Mouse (Mus musculus): ENCODE data around the gene Wnk2.

Wnk2 gene

GRCm38 (mm10) chr13:49143323-49143722, 4.5 kb downstream of the Wnk2 start:
- no peak for DNase-seq (ENCODE audit: low read depth, low spot score)

GRCm38 (mm10) chr13:49142396-49142795, 5.4 kb downstream of the Wnk2 start:
- DNase-seq (ENCODE audit: low read depth, low spot score), result no peak

DNA sequence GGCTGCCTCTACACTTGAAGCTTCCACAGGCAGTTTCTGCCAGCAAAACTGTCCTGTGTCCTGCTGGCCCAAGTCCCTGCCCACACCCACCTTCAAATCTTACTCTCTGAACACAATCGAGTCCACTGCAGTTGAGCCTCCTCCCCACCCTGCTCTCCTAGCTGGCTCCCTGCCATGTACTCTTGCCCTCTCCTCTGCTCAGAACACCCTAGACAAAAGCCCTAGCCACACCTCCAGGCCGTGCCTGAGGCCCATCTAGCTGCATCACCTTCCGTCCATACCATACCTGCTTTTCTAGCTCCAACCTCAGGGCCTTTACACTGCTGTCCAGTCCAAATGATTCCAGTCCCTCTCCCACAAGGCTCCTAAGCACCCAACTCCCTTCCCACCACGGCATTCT, 7.2 kb downstream of the Wnk2 start:
- no peak for DNase-seq (ENCODE audit: low read depth, low spot score)

DNA sequence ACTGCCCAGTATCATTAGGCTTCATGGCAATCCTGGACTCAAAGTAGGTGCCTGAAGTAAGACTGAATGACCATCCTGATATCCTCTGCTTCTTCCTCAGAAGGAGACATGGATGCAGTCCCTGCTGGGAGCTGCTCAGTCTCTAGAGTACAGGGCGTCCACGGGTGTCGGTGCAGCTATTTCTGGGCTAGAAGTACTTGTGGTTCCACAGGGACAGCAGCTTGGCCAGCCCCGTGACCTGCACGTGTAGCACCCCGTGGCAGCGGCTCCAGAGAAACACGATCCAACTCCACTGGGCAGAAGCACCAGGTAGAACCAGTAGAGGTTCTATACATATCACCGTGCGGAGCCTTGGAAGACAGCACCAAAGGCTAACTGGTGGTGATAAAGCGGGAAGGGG, 13.3 kb downstream of the Wnk2 start:
- no peak for DNase-seq (ENCODE audit: low read depth, low spot score)

DNA sequence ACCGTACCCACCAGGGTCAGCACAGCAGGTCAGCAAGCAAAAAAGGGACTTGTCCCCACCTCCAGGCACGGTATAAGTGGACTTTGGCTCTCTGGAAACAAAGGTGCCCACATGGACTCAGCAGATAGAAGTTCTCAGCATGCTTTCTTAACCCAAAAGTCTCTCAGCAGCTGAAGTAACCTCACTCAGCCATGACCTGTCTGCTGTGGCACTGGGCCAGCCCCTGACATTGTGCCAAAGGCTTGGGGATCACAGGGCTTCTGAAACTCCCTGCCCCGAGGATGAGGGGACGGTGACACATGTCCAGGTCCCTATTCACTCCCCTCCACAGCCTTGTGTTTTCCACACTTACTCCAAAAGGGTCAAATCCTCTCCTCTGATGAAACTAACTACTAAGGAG, 14.7 kb downstream of the Wnk2 start:
- no peak for DNase-seq (ENCODE audit: low read depth, low spot score)

DNA sequence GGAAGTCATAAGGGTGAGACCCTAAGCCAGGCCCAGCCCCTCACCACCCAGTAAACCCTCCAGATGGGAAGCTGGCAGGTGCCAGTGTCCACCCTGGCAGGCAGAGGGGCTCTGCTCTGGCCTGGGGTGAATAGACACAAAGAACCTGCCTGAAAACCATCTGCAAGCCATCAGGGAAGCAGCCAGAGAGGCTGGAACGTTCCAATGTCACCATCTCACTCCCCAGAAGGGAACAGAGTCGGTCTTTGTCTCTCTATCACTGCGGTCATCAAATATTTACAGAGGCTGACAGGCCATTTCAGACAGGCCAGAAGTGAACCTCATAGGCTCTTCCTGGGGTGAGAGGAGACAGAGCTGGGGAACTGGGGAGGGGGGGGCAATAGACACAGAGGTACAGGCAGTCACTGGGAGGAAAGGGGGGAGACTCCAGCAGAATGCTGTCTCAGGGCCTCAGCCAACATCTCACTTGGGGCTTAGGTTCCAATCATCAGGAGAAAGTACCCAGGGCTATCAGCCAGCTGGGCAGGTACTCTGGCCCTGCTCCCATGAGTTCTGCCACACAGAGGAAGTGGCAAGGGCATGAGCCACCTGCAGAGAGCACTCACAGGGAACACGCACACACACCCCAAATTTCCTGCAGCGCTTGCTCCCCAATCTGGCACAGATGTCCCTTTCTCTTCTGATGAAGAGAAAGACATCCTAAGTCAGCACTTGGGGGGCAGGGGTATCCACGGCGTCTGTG, 15.7 kb downstream of the Wnk2 start:
- no peak for DNase-seq (ENCODE audit: low read depth, low spot score)

DNA sequence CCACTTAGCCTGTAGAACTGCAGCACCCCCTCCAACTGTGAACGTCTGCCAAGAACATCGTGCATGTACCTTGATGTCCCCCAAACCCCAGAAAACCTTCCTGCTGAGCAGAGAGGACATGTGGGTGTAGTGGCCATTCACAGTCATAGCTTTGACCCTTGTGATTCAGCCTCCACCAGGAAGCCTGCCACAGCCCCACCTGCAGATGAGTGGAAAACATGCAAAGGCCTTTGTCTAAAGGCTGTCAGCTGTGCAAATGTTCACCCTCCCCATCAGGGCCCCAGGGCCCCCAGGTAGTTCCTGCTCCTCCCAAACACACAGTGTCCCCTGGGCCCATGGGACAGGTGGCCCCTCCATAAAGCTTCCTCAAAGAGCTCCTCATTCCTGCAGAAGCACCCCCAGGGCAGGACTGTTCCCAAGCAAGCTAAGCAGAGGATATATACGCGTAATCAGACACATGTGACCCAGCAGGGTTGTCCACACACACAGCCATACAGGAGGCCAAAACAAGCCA, 16.4 kb downstream of the Wnk2 start:
- DNase-seq (ENCODE audit: low read depth, low spot score), result no peak

DNA sequence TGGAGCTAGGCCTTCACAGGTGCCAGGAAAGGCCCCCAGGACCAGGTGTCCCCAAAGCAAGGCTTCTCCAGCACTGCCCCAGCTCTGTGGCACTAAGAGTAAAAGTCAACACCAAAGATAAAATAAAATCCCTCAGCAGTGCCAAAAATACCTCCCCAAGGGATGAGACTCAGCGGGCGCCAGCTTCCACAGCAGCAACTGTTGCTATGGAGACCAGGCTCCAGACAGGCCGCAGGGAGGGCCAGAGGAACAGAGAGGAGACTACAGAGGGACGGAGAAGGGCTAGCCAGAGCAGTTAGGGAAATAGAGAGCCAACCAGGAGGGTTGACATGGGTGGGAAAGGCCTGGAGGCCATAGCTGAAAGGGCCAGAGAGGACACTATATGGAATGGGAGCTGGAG, 18.0 kb downstream of the Wnk2 start:
- peak; percentile 67 for DNase-seq (ENCODE audit: low read depth, low spot score)

DNA sequence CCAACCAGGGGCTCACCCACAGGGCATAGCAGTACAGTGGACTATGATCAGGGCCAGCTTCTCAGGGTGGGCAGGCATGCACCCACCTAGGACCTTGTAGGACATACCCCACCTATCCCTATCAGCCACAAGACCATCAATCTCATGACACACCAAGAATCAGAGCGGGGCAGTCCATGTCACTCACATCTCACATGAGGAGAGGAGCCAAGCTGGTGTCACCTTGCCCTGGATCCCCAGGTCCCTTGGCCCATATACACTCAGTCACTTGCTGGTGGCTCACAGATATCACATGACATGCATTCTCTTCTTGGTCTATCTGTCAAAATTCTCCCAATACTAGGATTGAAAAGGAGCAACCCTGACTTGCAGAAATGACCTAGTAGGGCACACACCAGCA, 18.7 kb downstream of the Wnk2 start:
- DNase-seq (ENCODE audit: low read depth, low spot score), result no peak

DNA sequence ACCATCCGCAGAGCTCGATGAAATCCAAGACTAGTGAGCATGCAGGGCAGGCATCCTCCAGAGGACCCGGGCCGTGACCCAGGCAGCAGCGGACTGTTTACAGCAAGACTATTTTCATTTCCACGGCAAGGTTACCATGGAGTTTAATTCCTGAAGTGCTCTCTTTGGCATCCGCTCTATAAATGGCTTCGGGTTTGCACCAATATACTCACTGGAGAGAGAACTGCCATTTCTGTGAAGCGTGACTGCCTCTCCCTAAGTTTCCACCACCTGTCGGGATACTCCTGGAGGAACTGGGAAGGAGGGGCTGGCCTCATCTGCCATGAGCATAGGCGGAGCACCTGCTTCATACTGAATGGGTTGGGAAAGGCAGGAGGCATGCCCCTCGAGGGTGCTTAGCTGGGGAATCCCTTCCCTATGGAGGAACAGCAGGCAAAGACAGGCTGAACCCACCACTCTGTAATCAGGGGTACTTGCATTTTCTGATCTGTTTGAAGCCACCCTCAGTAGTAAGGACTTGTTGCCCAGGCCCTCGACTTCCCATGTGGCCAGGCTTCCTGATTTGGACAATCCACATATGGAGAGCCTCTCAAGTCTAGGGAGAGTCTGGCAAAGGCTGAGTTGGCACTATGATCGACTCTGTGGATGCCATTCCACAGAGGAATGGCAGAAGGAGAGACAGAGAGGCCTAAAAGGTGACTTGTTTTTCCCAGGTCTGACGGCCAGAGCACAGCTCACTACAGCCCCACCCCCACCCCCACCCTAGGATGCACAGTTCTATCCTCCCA, 19.8 kb downstream of the Wnk2 start:
- peak; percentile 64 for DNase-seq (ENCODE audit: low read depth, low spot score)

DNA sequence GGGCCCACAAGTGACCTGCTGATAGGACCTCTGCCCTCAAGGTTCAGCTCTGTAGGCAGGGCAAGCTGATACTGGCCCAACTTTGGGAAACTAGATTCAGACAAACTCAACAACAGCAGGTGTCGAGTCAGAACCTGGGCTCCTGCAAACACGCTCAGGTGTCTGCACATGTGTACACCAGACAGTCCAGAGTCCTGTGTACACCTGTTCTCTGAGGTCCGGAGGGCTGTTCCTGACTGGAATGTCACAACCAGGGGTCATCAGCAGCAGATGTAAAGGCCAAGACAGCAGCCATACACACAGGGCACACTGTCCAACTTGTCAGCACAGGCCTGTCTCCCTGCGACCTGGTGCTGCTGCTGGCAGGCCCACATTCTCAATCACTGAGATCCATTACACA, 25.7 kb downstream of the Wnk2 start:
- no peak for DNase-seq (ENCODE audit: low read depth, low spot score)

DNA sequence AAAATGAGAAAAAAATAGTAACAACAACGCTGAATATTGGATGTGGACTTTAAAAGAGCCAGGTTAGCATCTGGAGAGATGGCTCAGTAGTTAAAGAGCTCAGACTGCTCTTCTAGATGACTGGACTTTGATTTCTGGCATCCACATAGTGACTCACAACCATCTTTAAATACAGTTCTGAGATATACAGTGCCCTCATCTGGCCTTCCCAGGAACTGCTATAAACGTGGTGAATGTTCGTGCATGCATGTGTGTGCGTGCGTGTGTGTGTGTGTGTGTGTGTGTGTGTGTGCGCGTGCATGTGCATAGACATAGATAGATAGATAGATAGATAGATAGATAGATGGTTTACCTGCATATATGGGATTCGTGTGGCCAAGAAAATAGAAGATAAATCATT, 30.3 kb downstream of the Wnk2 start:
- no peak for DNase-seq (ENCODE audit: low read depth, low spot score)

- DNase-seq (ENCODE audit: low read depth, low spot score), result no peak
Observed at GRCm38 (mm10) chr13:49114921-49115320, 32.9 kb downstream of the Wnk2 start.

GRCm38 (mm10) chr13:49114116-49114515, 33.7 kb downstream of the Wnk2 start:
- no peak for DNase-seq (ENCODE audit: low read depth, low spot score)

DNA sequence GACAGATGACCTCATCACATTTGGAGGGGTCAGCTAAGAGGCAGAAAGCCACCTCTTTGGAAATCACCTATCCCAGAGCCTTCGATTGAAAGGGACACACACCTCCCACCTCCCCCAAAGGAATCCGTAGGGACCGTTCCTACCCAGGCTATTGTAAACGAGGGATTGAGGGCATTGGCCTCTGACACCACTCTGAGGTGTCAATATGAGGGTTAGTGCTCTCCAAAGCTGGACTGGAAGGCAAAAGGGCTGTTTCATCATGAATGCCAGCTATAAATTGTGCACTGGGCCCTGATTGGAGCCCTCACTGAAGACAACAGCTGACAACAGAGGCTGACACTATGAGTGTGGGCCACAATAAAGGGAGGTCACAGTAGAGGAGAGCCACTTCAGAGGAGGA, 34.5 kb downstream of the Wnk2 start:
- no peak for DNase-seq (ENCODE audit: low read depth, low spot score)

DNA sequence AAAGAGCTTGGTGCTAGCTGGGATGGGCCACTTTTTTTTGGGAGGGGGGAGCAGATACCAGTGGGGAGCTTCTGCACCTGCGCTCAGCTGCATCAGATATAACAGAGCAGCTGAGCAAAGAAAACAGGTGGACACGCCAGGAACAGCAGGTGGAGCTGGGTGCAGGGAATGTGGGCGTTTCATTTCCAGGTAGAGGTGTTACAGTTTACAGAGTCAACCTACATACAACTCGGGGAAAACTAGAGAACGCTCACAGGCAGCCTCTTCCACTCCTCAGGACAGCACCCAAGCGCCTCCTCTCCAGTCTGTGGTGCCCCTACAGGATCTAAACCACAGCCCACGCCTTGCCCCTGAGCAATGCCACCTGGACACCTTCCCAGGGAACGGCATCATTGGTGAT, 35.2 kb downstream of the Wnk2 start:
- no peak for DNase-seq (ENCODE audit: low read depth, low spot score)

DNA sequence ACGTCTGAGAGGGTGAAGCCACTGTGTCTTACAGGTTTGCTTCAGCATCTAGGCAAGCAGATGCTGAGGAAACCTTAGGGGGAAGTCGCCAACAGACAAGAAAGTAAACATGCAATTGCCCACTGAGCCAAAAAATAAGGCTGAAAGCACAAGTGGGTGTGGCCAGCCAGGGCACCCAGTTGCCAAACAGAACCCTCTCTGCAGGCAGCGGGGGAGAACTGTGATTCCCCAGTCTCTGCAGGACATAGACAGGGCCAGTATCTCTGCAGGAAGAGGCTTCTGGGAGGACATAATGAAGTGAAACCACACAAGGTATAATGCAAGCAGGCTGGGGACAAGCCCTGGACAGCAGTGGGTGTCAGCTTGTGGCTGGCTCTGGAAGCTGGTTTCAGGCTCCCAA, 38.1 kb downstream of the Wnk2 start:
- DNase-seq (ENCODE audit: low read depth, low spot score), result no peak

- no peak for DNase-seq (ENCODE audit: low read depth, low spot score)
Observed at GRCm38 (mm10) chr13:49108119-49108846, 39.5 kb downstream of the Wnk2 start.

- DNase-seq (ENCODE audit: low read depth, low spot score), result no peak
Observed at GRCm38 (mm10) chr13:49103913-49104312, 43.9 kb downstream of the Wnk2 start.

GRCm38 (mm10) chr13:49103235-49103634, 44.6 kb downstream of the Wnk2 start:
- DNase-seq (ENCODE audit: low read depth, low spot score), result no peak

- DNase-seq (ENCODE audit: low read depth, low spot score), result no peak
Observed at GRCm38 (mm10) chr13:49100417-49100816, 47.4 kb downstream of the Wnk2 start.

GRCm38 (mm10) chr13:49096826-49097225, 51.0 kb downstream of the Wnk2 start:
- no peak for DNase-seq (ENCODE audit: low read depth, low spot score)

Measured in telencephalon, adult 2 months (tissue).